Mouse (Mus musculus) neural tube, embryonic 13.5 days (tissue): ENCODE measurements around the gene Pcdh8. TPM values are rescaled to one million over a fixed set of nuclear protein-coding genes. Genes with fewer than 3 reads are reported as not detected.

Experiments used
- ATAC-seq: fragments of 200-750 bp; cut with Nextera tagmentation; 2 replicates; pipeline ENCODE4 v1.8.0; 2017; ENCODE audit warnings: low read depth, mild to moderate bottlenecking, moderate TSS enrichment, moderate library complexity
- H3K27ac ChIP-seq: fragments of 300-500 bp; sonication (generic); replicated peaks from 2 replicates; pipeline ENCODE4 v1.5.1; 2015; ENCODE audit warnings: moderate library complexity, mild to moderate bottlenecking, inconsistent platforms
- H3K27me3 ChIP-seq: fragments of 300-500 bp; sonication (generic); 2 replicates; pipeline ENCODE4 v1.6.1; 2015; ENCODE audit warnings: mild to moderate bottlenecking, inconsistent platforms
- H3K36me3 ChIP-seq: fragments of 300-500 bp; sonication (generic); 2 replicates; pipeline ENCODE4 v1.6.1; 2015; ENCODE audit warnings: mild to moderate bottlenecking, inconsistent platforms
- H3K4me1 ChIP-seq: fragments of 300-500 bp; sonication (generic); replicated peaks from 2 replicates; pipeline ENCODE4 v1.6.1; 2015; ENCODE audit warnings: inconsistent platforms
- H3K4me2 ChIP-seq: fragments of 300-500 bp; sonication (generic); 2 replicates; pipeline ENCODE4 v1.6.1; 2015; ENCODE audit warnings: inconsistent platforms, mild to moderate bottlenecking, moderate library complexity
- H3K4me3 ChIP-seq: fragments of 300-500 bp; sonication (generic); 2 replicates; pipeline ENCODE4 v1.5.1; 2015; ENCODE audit warnings: mild to moderate bottlenecking, inconsistent platforms
- H3K9ac ChIP-seq: fragments of 300-500 bp; sonication (generic); 2 replicates; pipeline ENCODE4 v1.6.1; 2015; ENCODE audit warnings: moderate library complexity, mild to moderate bottlenecking, inconsistent platforms
- H3K9me3 ChIP-seq: fragments of 300-500 bp; sonication (generic); 2 replicates; pipeline ENCODE4 v1.6.1; 2016; ENCODE audit warnings: inconsistent platforms
- WGBS: fragments of 180-500 bp; shearing (Covaris S2); methylation state at CpG from one replicate; pipeline ENCODE4 v1.1.7; 2015; 5-methylcytosine and 5-hydroxymethylcytosine counted together
- microRNA counts: library from miRNA; unstranded; fragments of <30 nt; microRNA quantifications from one replicate; lab custom pipeline; 2016
- microRNA-seq: library from miRNA; unstranded; fragments of <30 nt; microRNA quantifications from one replicate; pipeline ENCODE4, GENCODE M21; 2016
- polyA plus RNA-seq: library from polyadenylated mRNA; unstranded; fragments of >200 nt; fragmentation: Nextera tagmentation; extraction: Ambion mirVana; gene quantifications from 2 replicates; pipeline ENCODE4 v1.2.1, GENCODE M21; 2015

Gene Pcdh8
- polyA plus RNA-seq, 1 experiment from 2014 or later = 31.5 TPM

- no peaks in the 10 kb centered on the region for H3K36me3 ChIP-seq
- WGBS = 53% methylated on average over 9 of the region's 9 CpGs
- H3K27ac ChIP-seq = no peak overlapping the region
- no peak for ATAC-seq
- no peaks in the 10 kb centered on the region for H3K9me3 ChIP-seq
- H3K4me3 ChIP-seq = no peak overlapping the region
- no peak overlapping the region for H3K4me2 ChIP-seq
- peaks cover 26% of the 10 kb centered on the region; the same call in 1 of the 2 replicates for H3K4me1 ChIP-seq
- no peak overlapping the region for H3K9ac ChIP-seq
- no peaks in the 10 kb centered on the region for H3K27me3 ChIP-seq
Observed at GRCm38 (mm10) chr14:79738441-79738840, 32.7 kb downstream of the Pcdh8 start.

GRCm38 (mm10) chr14:79737642-79738379 lies 33.3 kb downstream of the Pcdh8 start:
- 61% methylated on average over 9 of the region's 9 CpGs for WGBS
- H3K9me3 ChIP-seq = no peaks in the 10 kb centered on the region
- H3K27me3 ChIP-seq = no peaks in the 10 kb centered on the region
- H3K4me3 ChIP-seq = no peak overlapping the region
- ATAC-seq = peak; percentile 30; the same call in 1 of the 2 replicates
- no peaks in the 10 kb centered on the region for H3K36me3 ChIP-seq
- no peak overlapping the region for H3K4me2 ChIP-seq
- peaks cover 26% of the 10 kb centered on the region; the same call in 1 of the 2 replicates for H3K4me1 ChIP-seq
- no peak overlapping the region for H3K27ac ChIP-seq
- no peak overlapping the region for H3K9ac ChIP-seq

GRCm38 (mm10) chr14:79736781-79737180 lies 34.3 kb downstream of the Pcdh8 start:
- Histone ChIP-seq H3K27me3 (no peaks in the 10 kb centered on the region), H3K27ac (no peak overlapping the region), H3K9ac (no peak overlapping the region), H3K9me3 (no peaks in the 10 kb centered on the region), H3K36me3 (no peaks in the 10 kb centered on the region), H3K4me3 (no peak overlapping the region), H3K4me1 (peaks cover 26% of the 10 kb centered on the region; the same call in 1 of the 2 replicates), H3K4me2 (no peak overlapping the region)
- no peak for ATAC-seq
- 59% methylated on average over 6 of the region's 6 CpGs for WGBS

GRCm38 (mm10) chr14:79733501-79733900 lies 37.6 kb downstream of the Pcdh8 start:
- no peaks in the 10 kb centered on the region for H3K27me3 ChIP-seq
- H3K4me3 ChIP-seq = no peak overlapping the region
- no peaks in the 10 kb centered on the region for H3K36me3 ChIP-seq
- H3K9ac ChIP-seq = no peak overlapping the region
- peaks cover 19% of the 10 kb centered on the region; the same call in 1 of the 2 replicates for H3K4me1 ChIP-seq
- no peak for ATAC-seq
- no peaks in the 10 kb centered on the region for H3K9me3 ChIP-seq
- 75% methylated on average over 6 of the region's 6 CpGs for WGBS
- no peak overlapping the region for H3K27ac ChIP-seq
- no peak overlapping the region for H3K4me2 ChIP-seq

- Histone ChIP-seq H3K9ac (no peak overlapping the region), H3K4me1 (peaks cover 20% of the 10 kb centered on the region), H3K27me3 (no peaks in the 10 kb centered on the region), H3K4me2 (no peak overlapping the region), H3K9me3 (no peaks in the 10 kb centered on the region), H3K4me3 (no peak overlapping the region), H3K27ac (no peak overlapping the region), H3K36me3 (no peaks in the 10 kb centered on the region)
- WGBS = 68% methylated on average over 6 of the region's 6 CpGs
- ATAC-seq = no peak
Observed at GRCm38 (mm10) chr14:79728811-79729210, 42.3 kb downstream of the Pcdh8 start.

- H3K4me3 ChIP-seq = no peak overlapping the region
- H3K4me2 ChIP-seq = no peak overlapping the region
- H3K36me3 ChIP-seq = no peaks in the 10 kb centered on the region
- 63% methylated on average over 18 of the region's 18 CpGs for WGBS
- no peaks in the 10 kb centered on the region for H3K9me3 ChIP-seq
- peak; percentile 71 for ATAC-seq
- H3K9ac ChIP-seq = 0 out of 2 replicates have a peak overlapping the region, but pooled peaks have one; percentile 22
- H3K27ac ChIP-seq = peak overlapping the region; percentile 75
- H3K27me3 ChIP-seq = no peaks in the 10 kb centered on the region
- peaks cover 38% of the 10 kb centered on the region for H3K4me1 ChIP-seq
Observed at GRCm38 (mm10) chr14:79724002-79724681, 47.0 kb downstream of the Pcdh8 start.

- Histone ChIP-seq H3K4me1 (peaks cover 42% of the 10 kb centered on the region), H3K27me3 (no peaks in the 10 kb centered on the region), H3K27ac (no peak overlapping the region), H3K9ac (no peak overlapping the region), H3K4me2 (no peak overlapping the region), H3K36me3 (no peaks in the 10 kb centered on the region), H3K9me3 (no peaks in the 10 kb centered on the region), H3K4me3 (no peak overlapping the region)
- 51% methylated on average over 7 of the region's 7 CpGs for WGBS
- ATAC-seq = no peak
Observed at GRCm38 (mm10) chr14:79722228-79722627, 48.9 kb downstream of the Pcdh8 start.

MicroRNAs within 50 kb of the gene (microRNA counts, 519-probe panel; counts per million panel counts)
- not detected for microRNA mmu-miR-759 (lab: Ali Mortazavi, UCI)

Small RNA genes within 50 kb of the gene (microRNA-seq; reads per million reads assigned to microRNA genes)
- gene Mir759 = not detected

Other genes with a start within 250 kb of the Pcdh8 start
- 124 and 140 TPM in 2 replicates for gene Sugt1, start 183.6 kb downstream of the Pcdh8 start, polyA plus RNA-seq
- gene Cnmd, start 109.1 kb downstream of the Pcdh8 start, polyA plus RNA-seq = 25.6 and 32.1 TPM in 2 replicates
- 0.88 and 1.2 TPM in 2 replicates for gene Olfm4, start 212.8 kb upstream of the Pcdh8 start, polyA plus RNA-seq